13 mouse cellular contexts compared by ENCODE assay signal in genomic region chr4:145514637-145515036, GRCm38 (mm10). TPM values are rescaled to one million over a fixed set of nuclear protein-coding genes. Genes with fewer than 3 reads are reported as not detected.
DNase-seq lines count a peak whose midpoint lies in the region; TF ChIP-seq lines count a peak whose summit lies in the region.
"Not testable (repeated sequence)": the region's sequence is repeated elsewhere in the genome, so short reads cannot be mapped to it uniquely, and the experiment has no call there.
"Had no signal": no experiment of that assay in that cellular context is flagged by ENCODE, and none has a peak within 500 bp of the region (broad histone marks: within the 10 kb centered on the region; RNA-seq: fewer than 3 reads in every experiment).

No protein-coding gene starts in this region.

- not testable (repeated sequence) for H3K27me3 ChIP-seq in ES-Bruce4 (ENCODE audit: control insufficient read depth, insufficient read depth, low read length, poor library complexity, severe bottlenecking)

- in situ Hi-C loops in ES-E14 (cut with MboI; ENCODE audit: low sequenced_read_pairs in 2 of 2, unreplicated experiment in 2 of 2), result not testable (repeated sequence)

- H3K9me3 ChIP-seq in ES-Bruce4 (replicated peaks; ENCODE audit: control insufficient read depth, insufficient read depth, low read length, poor library complexity, severe bottlenecking); ES-E14 (ENCODE audit: control insufficient read depth, insufficient read depth, low read depth, low read length): not testable (repeated sequence)

- H3K36me3 ChIP-seq in ES-Bruce4 (ENCODE audit: control insufficient read depth, insufficient read depth, low read length, poor library complexity, severe bottlenecking); ES-E14 (ENCODE audit: control insufficient read depth, insufficient read depth, low read length, poor library complexity, severe bottlenecking): not testable (repeated sequence)

- H3K4me3 ChIP-seq in ES-Bruce4 (ENCODE audit: low read depth, low read length), result peak overlapping the region; percentile 12; the same call in 1 of the 2 replicates
- peak overlapping the region; percentile 12 to 18; a peak in 3 of 4 replicates for H3K4me3 ChIP-seq in ES-E14 (ENCODE audit: insufficient read depth in 1 of 2, low read depth in 1 of 2, low read length in 2 of 2, poor library complexity in 1 of 2, severe bottlenecking in 1 of 2)

- not testable (repeated sequence) for TF ChIP-seq CTCF in ES-Bruce4 (IDR thresholded peaks at IDR 0.05; ENCODE audit: low read depth, low read length)

- TF ChIP-seq POLR2A in ES-Bruce4 (IDR thresholded peaks at IDR 0.05; ENCODE audit: insufficient read depth, low read length), result not testable (repeated sequence)

- not testable (repeated sequence) for TF ChIP-seq EP300 in ES-Bruce4 (IDR thresholded peaks at IDR 0.05; ENCODE audit: insufficient read depth, low read depth, low read length)

- not testable (repeated sequence) for H3K9ac ChIP-seq in ES-Bruce4 (ENCODE audit: low read depth, poor library complexity, severe bottlenecking); ES-E14 (ENCODE audit: insufficient read depth, low read depth, low read length, poor library complexity, severe bottlenecking)

- not testable (repeated sequence) for H3K4me1 ChIP-seq in ES-Bruce4 (ENCODE audit: control insufficient read depth, insufficient read depth, low read length); ES-E14 (ENCODE audit: control insufficient read depth in 2 of 2, insufficient read depth in 2 of 2, low read length in 2 of 2, poor library complexity in 1 of 2)

- DNase-seq in 416B (ENCODE audit: low read depth), result peak; percentile 8
- peak; percentile 39 for DNase-seq in ES-E14 (ENCODE audit: low read depth, low spot score)
- DNase-seq in R1 (ENCODE audit: low read depth, low spot score), result peak; percentile 91

- H3K27ac ChIP-seq in ES-Bruce4 (ENCODE audit: insufficient read depth, low read length), result peak overlapping the region; percentile 12; the same call in 1 of the 2 replicates
- H3K27ac ChIP-seq in ES-E14 (ENCODE audit: insufficient read depth, low read depth, low read length, poor library complexity, severe bottlenecking), result not testable (repeated sequence)

RNA-seq across cellular contexts. Expression of gene Zfp990, which starts 4.1 kb away (rescaled TPM):
- 19.0 and 30.5 TPM in 2 replicates for polyA plus RNA-seq in ES-Bruce4 (2011; ENCODE audit: insufficient read depth, insufficient read length, low read depth, missing spikeins)
- 105 and 149 TPM in 2 replicates for total RNA-seq in ES-E14 (2012; rRNA removed)
- total RNA-seq: forebrain, postnatal 0 days; gastrocnemius, adult 18-20 months had no signal
- polyA plus RNA-seq: cerebellum, adult 2 months; cortical plate, adult 2 months; embryonic facial prominence, embryonic 10.5 days; embryonic facial prominence, embryonic 14.5 days; forebrain, embryonic 11.5 days; forebrain, embryonic 13.5 days; forebrain, embryonic 15.5 days; forebrain, postnatal 0 days had no signal

Comparison
In these comparisons a context has a peak if more than half of its experiments do, and no peak if none do; other contexts are left out.
1. DNase-seq: peak in every context shown above with its lines; median percentile 91 in R1; 39 in ES-E14; 8 in 416B.